Mouse (Mus musculus) kidney, adult 11 months (tissue): ENCODE data around the gene Tox2.

Source experiments
- DNase-seq: peaks from one replicate; pipeline ENCODE4 v3.0.0; 2022

Gene Tox2

DNA sequence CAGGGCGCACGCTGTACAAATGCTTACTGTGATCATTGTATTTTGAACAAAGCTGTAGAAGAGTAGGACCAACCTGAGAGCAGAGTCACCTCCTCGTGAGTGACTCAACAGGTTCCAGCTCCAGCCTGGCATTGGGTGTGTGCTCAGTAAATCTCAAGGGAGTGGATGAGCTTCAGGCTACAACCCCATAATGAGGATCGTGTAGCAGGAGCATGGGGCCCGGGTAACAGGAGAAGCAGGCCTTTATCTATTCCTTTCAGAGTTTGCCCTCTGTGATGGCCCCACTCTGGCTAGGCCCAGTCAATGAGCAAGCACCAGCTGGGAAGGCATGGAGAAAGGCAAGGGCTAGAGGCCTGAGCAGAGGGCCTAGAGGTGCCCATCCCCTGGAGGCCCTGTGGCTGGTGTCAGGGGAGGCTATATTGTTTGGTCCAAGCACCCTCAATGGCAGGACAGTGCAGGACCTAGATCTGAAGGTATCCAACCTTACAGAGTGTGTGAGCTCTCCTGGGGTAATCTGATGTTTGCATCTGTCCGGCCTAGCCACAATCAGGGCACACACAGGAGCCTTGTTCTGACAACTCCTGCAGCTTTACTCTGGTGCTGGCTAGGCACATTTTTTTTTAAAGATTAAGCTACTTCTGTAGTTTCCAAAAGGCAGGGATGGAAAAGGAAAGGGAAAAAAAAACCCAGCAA, 58.6 kb downstream of the Tox2 start:
- DNase-seq = no peak

DNA sequence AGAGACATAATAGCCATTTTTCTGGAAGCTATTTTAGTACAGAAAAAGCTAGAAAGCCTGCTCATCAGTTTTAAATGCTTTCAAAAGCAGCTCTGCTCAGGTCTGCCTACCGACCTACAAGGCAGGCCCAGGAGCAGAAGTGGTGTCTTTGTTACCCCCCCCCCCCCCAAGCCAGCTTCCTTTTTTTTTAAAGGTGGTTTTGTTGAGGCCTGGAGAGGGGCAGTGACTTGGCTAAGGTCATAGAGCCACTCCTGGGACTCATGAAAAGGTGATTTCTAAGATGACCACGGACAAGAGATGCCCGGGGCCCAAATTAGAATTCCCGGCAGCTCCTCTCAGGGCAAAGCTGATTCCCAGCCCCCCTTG, 59.1 kb downstream of the Tox2 start:
- no peak for DNase-seq

DNA sequence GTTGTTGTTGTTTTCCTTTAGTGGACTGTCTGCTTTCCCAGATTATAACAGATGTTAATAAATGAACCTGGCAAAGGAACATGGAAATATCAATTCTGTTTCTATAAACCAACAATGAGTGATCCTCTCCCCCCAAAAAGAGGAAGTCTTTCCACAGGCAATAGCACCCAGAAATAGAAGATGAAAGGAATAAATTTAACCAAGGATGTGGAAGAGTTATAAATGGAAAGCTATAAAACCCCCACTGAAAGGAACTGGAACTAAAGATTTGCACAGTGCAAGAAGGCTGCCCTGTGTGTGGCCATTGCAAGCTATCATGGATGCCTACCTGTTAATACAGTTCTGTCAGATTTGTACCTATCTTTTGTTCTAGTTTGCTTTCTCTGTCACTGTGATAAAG, 64.2 kb downstream of the Tox2 start:
- no peak for DNase-seq

DNA sequence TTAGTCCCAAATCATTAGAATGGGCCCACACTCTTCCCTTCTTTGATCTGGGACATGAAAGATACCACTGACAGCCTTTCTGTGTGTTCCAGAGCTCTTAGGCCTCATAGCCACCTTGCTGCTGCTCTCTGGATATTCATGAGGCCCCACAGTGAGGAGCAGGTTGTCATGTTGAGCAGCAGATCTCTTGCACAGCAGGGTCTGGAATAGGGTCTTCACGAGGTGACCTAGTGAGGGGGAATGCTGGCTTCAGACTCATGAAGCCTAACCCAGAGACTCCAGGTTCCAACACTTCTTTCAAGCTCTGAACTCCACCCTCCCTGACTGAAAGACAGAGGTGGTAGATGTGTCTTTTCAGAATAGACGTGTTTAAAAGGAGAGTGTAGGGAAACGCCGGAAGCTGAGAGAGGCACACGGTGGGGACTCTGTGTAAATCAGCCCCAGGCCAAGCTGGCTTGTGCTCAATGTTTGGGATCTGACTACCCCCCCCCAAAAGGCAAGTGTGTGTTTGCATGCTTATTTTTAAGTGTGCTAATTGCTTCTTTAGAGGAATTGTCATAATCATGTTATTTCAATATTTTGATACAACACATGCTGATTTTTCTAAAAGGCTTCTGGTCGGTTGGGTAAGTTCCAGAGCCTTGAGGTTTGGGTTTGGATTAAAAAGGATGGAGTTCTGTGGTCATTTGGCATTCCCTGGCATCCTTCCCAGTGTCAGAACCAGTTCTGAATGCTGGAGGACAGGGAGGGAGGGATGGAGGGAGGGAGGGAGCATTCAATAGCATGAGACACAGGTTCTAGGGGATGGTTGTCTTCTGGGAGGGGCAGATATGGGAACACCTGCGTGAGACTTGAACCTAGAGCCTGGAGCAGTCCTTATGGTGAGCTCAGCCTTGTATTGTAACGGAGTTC, 68.9 kb downstream of the Tox2 start:
- DNase-seq = no peak

DNA sequence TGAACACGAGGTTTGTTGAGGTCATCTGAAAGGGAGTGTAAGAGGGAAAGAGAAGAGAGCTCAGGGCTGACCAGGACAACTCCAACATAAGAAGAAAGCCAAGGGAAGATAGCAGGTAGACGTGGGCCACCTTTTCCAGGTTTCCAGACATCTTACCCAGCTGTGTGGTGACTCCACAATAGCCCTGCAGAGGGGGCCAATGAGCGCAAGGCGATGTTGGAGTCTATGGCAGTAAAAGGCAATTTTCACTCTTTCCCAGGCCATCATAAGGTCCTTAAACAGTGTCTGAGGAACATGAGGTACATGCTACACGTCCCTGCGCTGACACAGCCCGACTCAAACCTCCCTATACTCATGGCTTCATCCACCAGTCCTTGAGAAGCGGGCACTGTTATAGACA, 70.9 kb downstream of the Tox2 start:
- DNase-seq = no peak

DNA sequence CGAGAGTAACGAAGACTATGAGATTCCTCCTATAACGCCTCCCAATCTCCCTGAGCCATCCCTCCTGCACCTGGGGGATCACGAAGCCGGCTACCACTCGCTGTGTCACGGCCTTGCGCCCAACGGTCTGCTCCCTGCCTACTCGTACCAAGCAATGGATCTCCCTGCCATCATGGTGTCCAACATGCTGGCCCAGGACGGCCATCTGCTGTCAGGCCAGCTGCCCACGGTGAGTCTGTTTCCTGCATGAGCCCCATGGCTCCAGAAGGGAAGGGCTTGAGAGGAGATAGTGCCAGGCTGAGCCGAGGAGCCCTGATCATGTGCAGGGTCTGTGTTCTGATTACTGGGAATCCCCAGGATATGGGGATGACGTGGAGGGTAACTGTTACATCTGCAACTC, 73.1 kb downstream of the Tox2 start:
- DNase-seq = no peak

DNA sequence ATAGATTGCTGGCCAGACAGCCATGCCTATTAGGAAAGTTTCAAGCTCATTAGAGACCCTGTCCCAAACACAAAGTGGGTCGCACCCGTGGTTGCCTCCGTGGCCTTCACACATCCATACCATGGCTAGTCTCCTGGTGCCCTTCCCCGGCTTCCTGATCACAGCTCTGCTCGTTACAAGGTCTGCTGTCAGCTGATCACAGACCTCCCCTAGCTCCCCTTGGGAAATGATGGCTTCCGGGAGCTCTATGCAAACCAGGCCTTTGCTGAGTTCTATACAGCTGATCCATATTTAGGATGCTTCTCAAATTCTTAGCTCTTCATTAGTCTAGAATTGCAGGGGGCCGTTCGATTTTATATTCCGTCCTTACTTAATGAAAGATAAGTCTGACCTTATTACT, 75.1 kb downstream of the Tox2 start:
- no peak for DNase-seq

DNA sequence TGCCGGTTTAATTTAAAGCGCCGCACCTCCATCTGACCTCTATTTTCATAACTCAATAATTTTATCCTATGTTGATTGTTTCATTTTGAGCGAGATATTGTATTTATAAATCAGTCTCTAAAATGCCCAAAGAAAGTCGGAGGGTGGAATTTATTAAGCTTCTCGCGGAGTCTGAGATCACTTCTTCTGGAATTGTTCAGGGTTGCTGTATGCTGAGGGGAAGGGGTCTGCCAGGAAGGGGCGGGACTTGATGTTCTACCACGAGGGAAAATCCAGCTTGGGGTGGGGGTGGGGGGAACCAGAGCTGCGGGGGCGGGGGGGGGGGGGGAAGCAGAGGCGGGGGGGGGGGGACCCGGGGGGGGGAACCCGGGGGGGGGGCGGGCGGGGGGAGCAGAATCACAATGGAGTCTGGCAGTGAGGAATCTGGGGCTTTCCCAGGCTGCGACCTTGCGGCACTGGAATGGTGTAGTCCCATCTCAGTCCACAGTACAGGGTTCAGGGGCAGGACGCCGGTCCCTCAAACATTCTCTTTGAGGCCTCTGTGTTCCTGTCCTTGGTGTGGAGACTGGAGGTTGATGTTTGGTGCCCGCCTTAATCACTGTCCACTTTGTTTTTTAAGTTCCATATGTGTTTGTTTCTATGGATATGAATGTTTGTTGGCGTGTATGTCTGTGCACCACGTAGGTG, 77.9 kb downstream of the Tox2 start:
- DNase-seq = no peak

DNA sequence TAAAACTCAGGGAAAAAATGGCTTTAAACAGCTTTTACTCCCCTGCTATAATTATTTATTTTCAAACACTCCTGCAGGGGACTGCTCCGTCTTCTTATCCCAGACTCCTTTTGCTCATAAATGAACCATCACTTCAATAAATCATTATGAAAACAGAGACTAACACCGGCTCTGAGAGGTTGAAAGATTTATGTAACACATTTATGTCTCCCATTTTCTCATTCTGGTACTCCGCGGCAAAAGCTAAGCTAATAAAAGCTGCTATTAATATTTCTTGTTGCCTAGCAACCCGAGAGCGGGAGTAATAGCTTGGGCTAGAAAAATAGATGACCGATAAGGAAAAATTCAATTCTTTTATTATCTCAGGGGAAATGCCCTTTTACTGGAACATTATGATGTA, 81.9 kb downstream of the Tox2 start:
- DNase-seq = no peak

DNA sequence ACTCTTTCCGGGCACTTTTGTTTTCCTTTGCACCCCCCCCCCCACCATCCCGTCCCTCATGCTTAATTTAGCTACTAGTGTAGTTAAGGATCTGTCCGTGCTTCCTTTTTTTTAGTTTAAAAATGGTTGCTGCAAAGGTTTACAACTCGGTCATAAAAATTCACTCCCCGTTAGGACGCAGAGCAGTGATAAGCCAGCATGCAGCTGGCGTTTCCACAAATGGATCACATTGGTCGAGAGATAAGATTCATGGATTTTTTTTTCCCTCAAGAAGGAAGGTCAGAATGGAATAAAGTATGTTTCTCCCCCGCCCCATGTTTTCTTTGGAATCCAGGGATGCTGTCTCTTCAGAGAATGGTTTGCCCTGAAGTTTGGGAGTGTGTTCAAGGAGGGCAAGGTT, 82.4 kb downstream of the Tox2 start:
- DNase-seq = no peak

DNA sequence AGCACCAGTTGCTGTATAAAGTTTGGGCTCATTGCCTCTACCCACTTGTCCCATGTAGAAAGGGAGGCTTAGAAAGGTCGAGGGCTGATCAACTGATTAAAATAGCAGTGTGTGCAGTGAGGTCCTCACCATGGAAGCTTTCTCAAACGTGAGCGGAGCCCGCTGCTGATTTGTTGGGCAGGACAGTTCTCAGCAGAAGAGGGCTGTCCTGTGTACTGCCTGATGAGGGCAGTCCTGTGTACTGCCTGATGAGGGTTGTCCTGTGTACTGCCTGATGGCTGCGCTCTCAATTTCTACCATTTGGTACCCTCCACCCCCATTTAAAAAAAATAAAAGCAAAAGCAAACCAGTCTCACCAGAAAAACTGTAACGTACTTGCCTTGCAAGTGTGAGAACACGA, 82.8 kb downstream of the Tox2 start:
- no peak for DNase-seq

DNA sequence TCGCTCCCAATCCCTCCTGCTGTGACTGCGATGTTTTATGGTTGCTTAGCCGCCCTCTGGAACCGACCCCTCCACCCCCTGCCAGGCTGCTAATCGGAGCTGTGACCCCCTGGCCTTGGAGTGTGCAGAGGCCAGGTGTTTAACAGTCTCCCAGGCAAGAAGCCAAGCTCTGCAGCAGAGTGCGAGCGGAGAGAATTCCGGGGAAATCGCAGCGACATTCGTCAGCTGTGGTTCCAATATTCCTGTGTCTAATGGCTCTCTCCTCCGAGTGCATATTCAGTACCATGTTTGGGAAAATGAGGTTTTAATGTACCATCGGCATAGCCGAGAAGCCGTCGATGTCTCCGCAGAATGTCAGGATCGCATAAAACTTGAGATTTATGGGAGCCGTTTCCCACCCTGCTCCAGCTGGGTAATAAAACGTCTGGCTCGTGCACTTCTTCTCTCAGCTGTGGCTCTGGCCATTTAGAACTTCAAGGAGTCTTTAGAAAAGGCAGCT, 86.0 kb downstream of the Tox2 start:
- peak; percentile 29 for DNase-seq

DNA sequence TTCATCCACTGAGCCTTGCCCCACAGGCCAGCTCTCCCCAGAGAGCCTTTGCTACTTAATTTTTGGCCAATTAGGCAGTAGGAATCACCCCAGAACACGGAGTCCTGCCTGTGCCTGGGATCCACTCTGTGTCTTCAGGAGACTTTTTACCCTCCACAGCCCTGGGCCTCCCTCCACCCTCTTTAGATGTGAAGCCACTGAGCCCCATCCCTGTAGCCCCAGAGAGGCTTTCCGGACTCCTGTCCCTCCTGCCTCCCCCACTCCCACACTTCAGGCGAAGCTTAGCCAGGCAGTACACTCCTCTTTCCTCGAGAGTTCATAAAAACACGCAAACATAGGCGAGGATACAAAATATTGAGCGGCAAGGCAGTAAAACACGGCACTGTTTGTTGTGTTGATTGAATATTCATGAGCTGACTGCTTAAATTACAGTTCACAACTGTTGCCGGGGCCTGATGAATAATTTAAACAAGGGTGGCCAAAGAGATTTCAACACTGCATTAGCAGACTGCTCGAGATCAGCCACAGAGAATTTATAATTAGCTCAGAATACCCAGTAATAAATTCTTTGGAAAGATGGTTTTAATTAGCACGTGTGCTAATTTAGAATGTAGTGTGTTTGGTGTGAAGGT, 94.2 kb downstream of the Tox2 start:
- no peak for DNase-seq

DNA sequence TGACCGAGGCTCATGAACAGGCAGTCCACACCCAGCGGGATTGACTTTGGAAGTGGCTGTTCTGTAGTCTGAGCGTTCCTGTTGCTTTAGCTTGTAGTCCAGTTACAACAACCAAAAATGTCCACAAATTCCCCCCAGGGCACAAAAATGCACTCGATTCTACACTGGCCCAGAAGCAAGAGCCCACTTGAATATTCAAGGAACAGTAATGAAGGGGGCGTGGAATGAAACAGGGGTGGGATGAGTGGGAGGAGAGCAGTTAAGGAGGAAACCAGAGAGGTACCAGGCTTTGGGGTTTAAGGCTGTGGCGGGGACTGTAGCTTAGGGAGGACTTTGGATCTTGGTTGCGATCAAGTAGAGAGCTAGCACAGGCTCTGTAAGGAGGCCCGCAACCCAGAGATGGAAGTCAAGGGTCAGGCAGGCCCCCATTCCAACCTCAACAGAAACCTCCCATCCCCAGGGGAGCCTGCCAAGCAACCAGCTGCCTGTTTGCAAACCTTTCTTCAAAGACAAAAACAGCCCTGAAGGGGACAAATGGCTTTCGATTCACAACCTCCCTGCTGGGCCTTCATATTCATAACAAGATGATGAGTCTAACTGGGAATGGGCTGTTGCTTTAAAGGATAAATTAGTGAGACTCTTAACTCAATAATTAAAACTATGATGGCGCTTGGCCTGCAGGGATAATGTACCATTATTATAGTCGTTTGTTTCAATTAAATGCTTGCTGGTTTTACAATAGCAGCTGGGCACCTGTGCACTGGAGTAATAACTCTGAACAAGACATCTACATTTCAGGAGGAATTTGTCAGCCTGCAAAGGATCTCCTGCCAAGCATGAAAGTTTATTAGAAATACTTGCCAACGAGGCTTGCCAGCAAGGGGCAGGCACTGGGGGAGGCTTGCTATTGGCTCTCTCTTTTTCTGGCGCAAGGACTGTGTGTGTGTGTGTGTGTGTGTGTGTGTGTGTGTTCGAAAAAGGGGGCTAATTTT, 97.4 kb downstream of the Tox2 start:
- DNase-seq = peak; percentile 36

DNA sequence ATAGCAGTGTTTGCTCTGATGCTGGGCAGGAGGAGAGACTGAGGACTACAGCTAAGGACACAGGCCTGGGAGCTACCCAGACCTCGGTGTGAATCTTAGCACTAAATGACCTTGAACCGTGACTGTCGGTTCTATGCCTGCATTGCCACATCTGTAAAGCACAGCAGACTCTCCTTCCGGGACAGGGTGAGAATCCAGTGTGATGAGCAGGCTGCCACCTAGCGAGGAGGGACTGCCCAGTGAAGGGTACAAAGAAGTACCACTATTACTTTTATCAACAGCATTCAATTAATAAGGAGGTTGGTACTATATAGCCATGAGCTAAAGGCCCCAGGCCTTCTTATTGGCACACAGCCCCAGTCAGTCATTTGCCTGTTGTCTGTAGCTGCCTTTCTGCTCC, 98.7 kb downstream of the Tox2 start:
- DNase-seq = no peak

DNA sequence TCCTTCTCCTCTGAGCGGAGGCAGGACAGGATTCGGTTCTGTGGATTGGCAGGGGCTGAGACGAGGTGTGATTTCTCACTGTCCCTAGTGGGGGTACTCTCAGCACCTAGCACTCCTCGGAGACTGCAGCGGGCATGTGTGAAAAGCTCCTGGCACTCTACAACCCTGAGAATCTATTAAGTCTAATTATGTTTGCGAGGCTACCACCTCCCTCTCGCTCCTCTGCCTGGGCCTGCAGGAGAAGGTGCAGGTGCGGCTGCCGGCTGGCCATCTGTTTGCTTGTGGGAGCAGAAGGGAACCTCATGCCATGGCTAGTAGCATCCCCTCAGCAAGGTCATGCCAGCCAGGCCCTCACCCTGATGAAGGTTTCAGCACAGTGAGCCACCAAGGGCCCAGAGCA, 100.1 kb downstream of the Tox2 start:
- DNase-seq = no peak

DNA sequence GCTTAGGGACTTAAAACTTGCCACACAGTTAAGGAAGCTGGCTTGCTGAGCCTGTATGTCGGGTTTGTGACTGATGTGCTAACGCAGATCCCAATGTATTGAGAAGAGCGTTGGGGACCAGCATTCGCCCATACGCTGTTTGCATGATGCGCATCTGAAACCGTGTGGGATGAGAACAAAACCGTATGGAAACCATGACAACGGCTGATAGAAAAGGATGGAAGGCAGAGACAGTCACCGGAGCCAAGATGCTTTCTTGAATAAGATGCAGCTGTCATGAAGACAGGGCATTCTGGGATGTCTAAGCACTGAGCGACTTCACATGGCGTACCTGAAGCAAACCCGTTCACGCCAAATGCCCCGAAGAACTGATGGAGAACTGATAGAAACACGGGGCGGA, 106.5 kb downstream of the Tox2 start:
- no peak for DNase-seq

DNA sequence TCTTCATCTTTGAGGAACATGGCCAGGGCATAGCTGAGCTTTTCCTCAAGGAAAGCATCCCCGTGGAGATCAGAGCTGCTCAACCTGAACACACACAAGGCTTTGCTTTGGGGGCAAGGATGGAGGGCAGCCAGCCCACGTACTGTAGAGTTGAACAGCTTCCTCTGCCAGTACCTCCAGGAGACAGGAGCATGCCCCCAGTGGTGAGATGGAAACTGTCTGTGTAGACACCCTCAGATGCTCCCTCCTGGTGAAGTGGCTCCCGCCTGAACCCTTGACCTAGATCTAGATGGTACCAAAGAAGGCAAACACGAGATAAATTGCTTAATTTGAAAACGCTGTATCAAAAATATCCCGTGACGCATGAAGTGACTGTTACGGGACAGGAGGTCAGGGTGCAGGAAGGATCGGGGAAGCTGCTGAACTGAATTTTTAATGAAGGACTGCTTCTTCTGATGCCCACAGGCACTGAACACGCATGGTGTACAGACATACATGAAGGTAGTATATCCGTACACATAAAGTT, 107.3 kb downstream of the Tox2 start:
- no peak for DNase-seq

DNA sequence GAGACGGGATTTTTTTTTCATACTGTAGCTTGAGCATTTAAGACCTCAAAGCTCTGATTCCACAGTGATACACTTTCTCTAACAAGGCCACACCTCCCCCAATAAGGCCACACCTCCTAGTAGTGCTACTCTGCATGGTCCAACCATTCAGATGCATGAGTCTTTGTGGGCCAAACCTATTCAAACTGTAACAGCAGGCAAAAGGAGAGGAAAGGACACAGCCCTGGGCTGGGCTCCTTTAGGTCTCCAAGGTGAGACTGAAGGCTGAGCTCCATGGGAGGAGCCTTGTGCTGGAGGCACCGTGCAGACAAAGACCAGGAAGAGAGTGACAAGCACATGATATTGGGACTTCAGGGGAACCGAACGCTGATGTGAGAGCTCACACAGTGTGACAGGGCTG, 114.4 kb downstream of the Tox2 start:
- DNase-seq = no peak

DNA sequence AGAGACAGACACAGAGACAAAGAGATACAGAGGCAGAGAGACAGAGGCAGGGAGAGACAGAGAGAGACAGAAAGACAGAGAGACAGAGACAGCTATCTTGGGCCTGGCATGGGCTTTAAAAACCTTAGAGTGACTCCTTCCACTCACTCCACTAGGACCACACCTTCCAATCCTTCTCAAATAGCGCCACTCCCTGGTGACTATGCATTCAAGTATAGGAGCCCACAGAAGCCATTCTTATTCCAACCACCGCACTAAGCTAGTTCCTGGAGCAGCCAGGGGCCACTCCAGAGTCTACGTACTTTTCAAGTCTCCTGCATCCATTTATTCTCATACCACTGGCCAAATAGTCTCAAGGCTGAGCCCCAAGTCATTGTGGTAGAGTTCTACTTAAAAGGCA, 115.9 kb downstream of the Tox2 start:
- DNase-seq = no peak

DNA sequence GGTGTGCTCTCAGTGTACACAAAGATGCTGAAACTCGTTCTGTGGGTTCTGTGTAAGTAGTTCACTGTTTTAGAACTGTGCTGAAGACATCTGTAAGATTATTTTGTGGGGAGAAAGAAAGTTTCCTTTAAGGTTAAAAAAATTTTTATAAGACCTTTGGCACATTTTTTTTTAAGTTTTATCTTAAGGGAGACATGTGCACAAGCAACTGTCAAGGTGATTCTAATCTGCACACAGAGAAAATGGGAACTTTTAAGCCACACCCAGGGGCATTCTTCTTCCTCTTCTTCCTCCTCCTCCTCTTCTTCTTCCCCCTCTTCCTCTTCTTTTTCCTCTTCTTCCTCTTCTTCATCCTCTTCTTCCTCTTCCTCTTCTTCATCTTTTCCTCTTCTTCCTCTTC, 120.2 kb downstream of the Tox2 start:
- DNase-seq = no peak

DNA sequence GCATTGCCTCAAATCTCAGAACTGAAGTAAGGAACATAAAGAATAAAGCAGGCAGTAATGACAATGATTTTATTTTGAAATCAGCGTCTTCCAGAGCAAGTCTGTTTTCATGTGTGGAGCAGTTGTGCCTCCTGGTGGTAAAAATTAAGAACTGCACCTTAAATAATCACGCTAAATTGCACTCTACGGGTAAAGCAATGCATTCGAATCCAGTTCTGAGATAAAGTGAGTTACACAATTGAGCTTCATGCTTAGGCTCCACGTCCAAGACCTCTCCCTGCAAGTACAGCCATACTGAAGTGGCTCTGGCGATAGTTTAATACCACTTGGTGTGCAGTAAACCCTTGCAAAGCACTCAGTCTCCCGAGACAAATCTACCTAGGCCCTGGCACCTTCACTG, 127.8 kb downstream of the Tox2 start:
- no peak for DNase-seq
